In genomic region chr17:32036509-32037438, GRCm38 (mm10) we compare ENCODE assay signal across 8 mouse cellular contexts. TPM values are rescaled to one million over a fixed set of nuclear protein-coding genes. Genes with fewer than 3 reads are reported as not detected.
DNase-seq lines count a peak whose midpoint lies in the region; ATAC-seq and TF ChIP-seq lines count a peak whose summit lies in the region.

No protein-coding gene starts in this region.

- no peaks in the 10 kb centered on the region for H3K36me3 ChIP-seq in lung, embryonic 16.5 days (ENCODE audit: control insufficient read depth, insufficient read depth, low read length)
- H3K36me3 ChIP-seq in hindbrain, embryonic 10.5 days: peaks cover 18% of the 10 kb centered on the region

- under 1% methylated on average over 45 of the region's 46 CpGs for WGBS in lung, embryonic 16.5 days
- WGBS in hindbrain, embryonic 10.5 days: under 1% methylated on average over 46 of the region's 46 CpGs

- peak; percentile 50 for ATAC-seq in lung, embryonic 16.5 days (ENCODE audit: low read depth)

- peak; percentile 18; the same call in 1 of the 2 replicates for TF ChIP-seq CTCF in bone marrow macrophage, adult 2 months (IDR thresholded peaks at IDR 0.05; ENCODE audit: low read depth, low read length)

- DNase-seq in lung, postnatal 10 days: no peak
- no peak for DNase-seq in hindbrain, embryonic 10.5 days (ENCODE audit: low spot score)
- DNase-seq in lung, postnatal 36 days: peak; percentile 18
- no peak for DNase-seq in right cerebral cortex, adult 18-20 months
- no peak for DNase-seq in layer of hippocampus, postnatal 14 days (ENCODE audit: low spot score in 2 of 2)
- DNase-seq in right cerebral cortex, postnatal 25 days: no peak

- peak overlapping the region; percentile 85 for H3K4me2 ChIP-seq in lung, embryonic 16.5 days (ENCODE audit: low read depth, low read length)

- no peak for TF ChIP-seq POLR2A in bone marrow macrophage, adult 2 months (IDR thresholded peaks at IDR 0.05; ENCODE audit: borderline replicate concordance, low read depth, low read length)

- peak overlapping the region; percentile 76 for H3K27ac ChIP-seq in lung, embryonic 16.5 days (ENCODE audit: low read length)
- peak overlapping the region; percentile 30 for H3K27ac ChIP-seq in bone marrow macrophage, adult 2 months (ENCODE audit: insufficient read depth, low read depth, low read length)
- H3K27ac ChIP-seq in hindbrain, embryonic 10.5 days: peak overlapping the region; percentile 95

- peak overlapping the region; percentile 87 for H3K4me3 ChIP-seq in lung, embryonic 16.5 days (ENCODE audit: low read length)
- H3K4me3 ChIP-seq in bone marrow macrophage, adult 2 months (ENCODE audit: insufficient read depth, low read length): peak overlapping the region; percentile 85
- peak overlapping the region; percentile 94 for H3K4me3 ChIP-seq in hindbrain, embryonic 10.5 days

- no peaks in the 10 kb centered on the region for H3K9me3 ChIP-seq in lung, embryonic 16.5 days (ENCODE audit: control insufficient read depth, low read length)
- H3K9me3 ChIP-seq in hindbrain, embryonic 10.5 days: no peaks in the 10 kb centered on the region

- no peaks in the 10 kb centered on the region for H3K27me3 ChIP-seq in lung, embryonic 16.5 days (ENCODE audit: control insufficient read depth, insufficient read depth, low read depth, low read length)
- no peaks in the 10 kb centered on the region for H3K27me3 ChIP-seq in hindbrain, embryonic 10.5 days (ENCODE audit: insufficient read depth, poor library complexity, severe bottlenecking)

- peak overlapping the region; percentile 86 for H3K9ac ChIP-seq in lung, embryonic 16.5 days (ENCODE audit: low read length)

- H3K4me1 ChIP-seq in lung, embryonic 16.5 days (replicated peaks; ENCODE audit: control insufficient read depth, insufficient read depth, low read length): peaks cover 17% of the 10 kb centered on the region
- H3K4me1 ChIP-seq in bone marrow macrophage, adult 2 months (ENCODE audit: control insufficient read depth, insufficient read depth, low read length): peaks cover 28% of the 10 kb centered on the region
- H3K4me1 ChIP-seq in hindbrain, embryonic 10.5 days (replicated peaks): peaks cover 31% of the 10 kb centered on the region

RNA-seq across cellular contexts. Expression of gene Hsf2bp, which starts 0.6 kb away (rescaled TPM):
- 0.57 and 0.87 TPM in 2 replicates for polyA plus RNA-seq in lung, embryonic 16.5 days (2015; fragmentation: Nextera tagmentation; extraction: Ambion mirVana)
- 0.55 TPM in 1 of 2 replicates, not detected in the other for polyA plus RNA-seq in bone marrow macrophage, adult 2 months (2012; ENCODE audit: insufficient read depth, insufficient read length, missing spikeins)
- 0.30 and 0.37 TPM in 2 replicates for polyA plus RNA-seq in hindbrain, embryonic 10.5 days (2016; fragmentation: Nextera tagmentation; extraction: Ambion mirVana)
- 1 to 10 TPM; 1.2 to 1.6 TPM for total RNA-seq in layer of hippocampus, postnatal 14 days (2021)

RNA-seq across cellular contexts. Expression of gene Rrp1b, which starts 0.9 kb away (rescaled TPM):
- polyA plus RNA-seq in lung, embryonic 16.5 days (2015; fragmentation: Nextera tagmentation; extraction: Ambion mirVana): 53.4 and 58.5 TPM in 2 replicates
- polyA plus RNA-seq in bone marrow macrophage, adult 2 months (2012; ENCODE audit: insufficient read depth, insufficient read length, missing spikeins): 9.6 and 11.2 TPM in 2 replicates
- polyA plus RNA-seq in hindbrain, embryonic 10.5 days (2016; fragmentation: Nextera tagmentation; extraction: Ambion mirVana): 73.4 and 99.0 TPM in 2 replicates
- 10 to 100 TPM; 17.1 to 17.8 TPM for total RNA-seq in layer of hippocampus, postnatal 14 days (2021)

Comparison
In these comparisons a context has a peak if more than half of its experiments do, and no peak if none do; other contexts are left out.
1. H3K27ac ChIP-seq: peak in every context shown above with its lines; median percentile 95 in hindbrain, embryonic 10.5 days; 76 in lung, embryonic 16.5 days; 30 in bone marrow macrophage, adult 2 months.